ENCODE assay signal across 19 mouse cellular contexts in genomic region chr12:69645821-69646616, GRCm38 (mm10). TPM values are rescaled to one million over a fixed set of nuclear protein-coding genes. Genes with fewer than 3 reads are reported as not detected.
DNase-seq lines count a peak whose midpoint lies in the region; ATAC-seq and TF ChIP-seq lines count a peak whose summit lies in the region.
"Had no signal": no experiment of that assay in that cellular context is flagged by ENCODE, and none has a peak within 500 bp of the region (broad histone marks: within the 10 kb centered on the region; RNA-seq: fewer than 3 reads in every experiment).

No protein-coding gene starts in this region.

- no peaks in the 10 kb centered on the region for H3K9me3 ChIP-seq in lung, postnatal 0 days (ENCODE audit: low read length)
- H3K9me3 ChIP-seq in kidney, embryonic 15.5 days (replicated peaks): no peaks in the 10 kb centered on the region
- H3K9me3 ChIP-seq: embryonic facial prominence, embryonic 15.5 days; limb, embryonic 12.5 days; midbrain, embryonic 12.5 days had no signal

- no peak overlapping the region for H3K4me2 ChIP-seq in lung, postnatal 0 days (replicated peaks; ENCODE audit: low read depth, low read length)
- H3K4me2 ChIP-seq in kidney, embryonic 15.5 days: no peak overlapping the region
- H3K4me2 ChIP-seq: embryonic facial prominence, embryonic 15.5 days; limb, embryonic 12.5 days; midbrain, embryonic 12.5 days had no signal

- no peak for TF ChIP-seq POLR2A in heart, adult 2 months (IDR thresholded peaks at IDR 0.05; ENCODE audit: insufficient read depth, low read depth, low read length)

- WGBS in heart, adult 2 months: 59% methylated on average over 8 of the region's 8 CpGs
- WGBS in lung, postnatal 0 days: 67% methylated on average over 8 of the region's 8 CpGs
- WGBS in kidney, embryonic 15.5 days: 80% methylated on average over 8 of the region's 8 CpGs

- no peak overlapping the region for H3K4me3 ChIP-seq in heart, adult 2 months
- no peak overlapping the region for H3K4me3 ChIP-seq in lung, postnatal 0 days (ENCODE audit: low read depth, low read length)
- no peak overlapping the region for H3K4me3 ChIP-seq in kidney, embryonic 15.5 days (replicated peaks)
- H3K4me3 ChIP-seq: embryonic facial prominence, embryonic 15.5 days; limb, embryonic 12.5 days; midbrain, embryonic 12.5 days had no signal

- no peak for TF ChIP-seq CTCF in heart, adult 2 months (IDR thresholded peaks at IDR 0.05)
- no peak for TF ChIP-seq CTCF in lung, postnatal 0 days (IDR thresholded peaks at IDR 0.05)

- H3K27me3 ChIP-seq in heart, adult 2 months (ENCODE audit: control insufficient read depth, insufficient read depth, low read length): no peaks in the 10 kb centered on the region
- H3K27me3 ChIP-seq in lung, postnatal 0 days (replicated peaks; ENCODE audit: insufficient read depth, low read length): no peaks in the 10 kb centered on the region
- no peaks in the 10 kb centered on the region for H3K27me3 ChIP-seq in kidney, embryonic 15.5 days
- H3K27me3 ChIP-seq: embryonic facial prominence, embryonic 15.5 days; limb, embryonic 12.5 days; midbrain, embryonic 12.5 days had no signal

- peaks cover 11% of the 10 kb centered on the region for H3K4me1 ChIP-seq in heart, adult 2 months (ENCODE audit: control insufficient read depth, insufficient read depth, low read length)
- peaks cover 5% of the 10 kb centered on the region for H3K4me1 ChIP-seq in lung, postnatal 0 days (ENCODE audit: insufficient read depth, low read depth, low read length)
- peaks cover 4% of the 10 kb centered on the region; the same call in 1 of the 2 replicates for H3K4me1 ChIP-seq in kidney, embryonic 15.5 days
- H3K4me1 ChIP-seq: limb, embryonic 12.5 days; midbrain, embryonic 12.5 days had no signal

- H3K36me3 ChIP-seq in heart, adult 2 months (ENCODE audit: control insufficient read depth, insufficient read depth, low read length): peaks cover 12% of the 10 kb centered on the region
- H3K36me3 ChIP-seq in lung, postnatal 0 days (ENCODE audit: insufficient read depth, low read length): no peaks in the 10 kb centered on the region
- peaks cover 32% of the 10 kb centered on the region for H3K36me3 ChIP-seq in kidney, embryonic 15.5 days

- peak overlapping the region; percentile 19; the same call in 1 of the 2 replicates for H3K27ac ChIP-seq in heart, adult 2 months
- peak overlapping the region; percentile 55 for H3K27ac ChIP-seq in lung, postnatal 0 days (ENCODE audit: low read length)
- no peak overlapping the region for H3K27ac ChIP-seq in kidney, embryonic 15.5 days
- H3K27ac ChIP-seq: embryonic facial prominence, embryonic 15.5 days; limb, embryonic 12.5 days; midbrain, embryonic 12.5 days had no signal

- H3K79me2 ChIP-seq in heart, adult 2 months (replicated peaks; ENCODE audit: control insufficient read depth, insufficient read depth, low read length): no peaks in the 10 kb centered on the region; the same call in none of the 2 replicates

- peak; percentile 74 for ATAC-seq in lung, postnatal 0 days
- no peak for ATAC-seq in kidney, embryonic 15.5 days (replicated peaks; ENCODE audit: low FRiP score)
- ATAC-seq: forebrain, embryonic 14.5 days; hindbrain, embryonic 16.5 days had no signal

- no peak for TF ChIP-seq EP300 in heart, adult 2 months (IDR thresholded peaks at IDR 0.05; ENCODE audit: insufficient read depth, low read depth, low read length)
- TF ChIP-seq EP300 in lung, postnatal 0 days (IDR thresholded peaks at IDR 0.05): no peak

- no peak overlapping the region for H3K9ac ChIP-seq in heart, adult 2 months (ENCODE audit: low read depth, low read length)
- no peak overlapping the region for H3K9ac ChIP-seq in lung, postnatal 0 days (replicated peaks; ENCODE audit: low read depth)
- H3K9ac ChIP-seq in kidney, embryonic 15.5 days: no peak overlapping the region
- H3K9ac ChIP-seq: embryonic facial prominence, embryonic 15.5 days; limb, embryonic 12.5 days; midbrain, embryonic 12.5 days had no signal

- intact Hi-C loops in heart, adult 2 months (cut with DNase I): loop anchor here (5.0 kb wide), 2 partner anchors 36 to 51 kb away; partner anchors contain the start of gene Sos2
- intact Hi-C loops in heart, postnatal 25 days (cut with DNase I): loop anchor here (5.0 kb wide), 1 partner anchor 36 kb away; the partner anchor contains the start of gene Sos2

- peak in 1 of 2 experiments; percentile 11 for DNase-seq in heart, adult 2 months
- no peak for DNase-seq in heart, postnatal 25 days (ENCODE audit: low spot score)
- DNase-seq in lung, postnatal 0 days (ENCODE audit: low spot score): peak; percentile 48
- DNase-seq in lung, postnatal 10 days: no peak
- peak; percentile 20 for DNase-seq in heart, postnatal 4 days
- peak; percentile 25 for DNase-seq in yolk sac, embryonic 10.5 days (ENCODE audit: low spot score)
- DNase-seq in urinary bladder, postnatal 4 days (ENCODE audit: low spot score in 2 of 2): no peak
- DNase-seq: adrenal gland, adult 2 months; B cell, adult 2 months; cerebellum, adult 2 months; kidney, adult 9 months; right cerebral cortex, adult 18-20 months; thymus, postnatal 25 days had no signal

RNA-seq across cellular contexts. Expression of gene Sos2, which starts 35.6 kb away (rescaled TPM):
- total RNA-seq in heart, adult 2 months (2021): 10 to 100 TPM; 33.7 to 38.5 TPM
- 21.3 and 33.1 TPM in 2 replicates for polyA plus RNA-seq in heart, adult 2 months (2012; rRNA removed)
- 10 to 100 TPM; 34.9 to 40.3 TPM for total RNA-seq in heart, postnatal 25 days (2021)
- 10.6 and 11.9 TPM in 2 replicates for polyA plus RNA-seq in lung, postnatal 0 days (2015; fragmentation: Nextera tagmentation; extraction: Ambion mirVana)
- 10 to 100 TPM; 28.2 to 30.3 TPM for total RNA-seq in heart, postnatal 4 days (2021)
- 8.7 and 9.1 TPM in 2 replicates for polyA plus RNA-seq in kidney, embryonic 15.5 days (2015; fragmentation: Nextera tagmentation; extraction: Ambion mirVana)

Comparison
In these comparisons a context has a peak if more than half of its experiments do, and no peak if none do; other contexts are left out.
1. DNase-seq: peak in lung, postnatal 0 days (single experiment), heart, postnatal 4 days (single experiment) and yolk sac, embryonic 10.5 days (single experiment); none in heart, postnatal 25 days (single experiment), lung, postnatal 10 days (single experiment) and urinary bladder, postnatal 4 days (0 of 2).